Mouse (Mus musculus) spleen, adult 2 months (tissue): Measurements from ENCODE around the gene Inpp4b. TPM values are rescaled to one million over a fixed set of nuclear protein-coding genes. Genes with fewer than 3 reads are reported as not detected.
A peak's percentile ranks its signal among the peaks of the same experiment; 100 is the strongest.

Experiments used
- DNase-seq, 2 experiments: peaks; one replicate each; pipeline versions ENCODE4 v3.0.0 to v3.0.0-alpha.2; 2012 to 2021; ENCODE audit warnings: low spot score in 2 of 2, low read depth in 1 of 2
- H3K27ac ChIP-seq: fragments of 200-500 bp; 2 replicates; pipeline ENCODE4 v1.5.1; 2012; ENCODE audit warnings: low read length, inconsistent platforms; ENCODE audit not compliant: insufficient read depth
- H3K27me3 ChIP-seq: fragments of 200-500 bp; 2 replicates; pipeline ENCODE4 v1.6.1; 2012; ENCODE audit warnings: mild to moderate bottlenecking, moderate library complexity, low read length, inconsistent platforms; ENCODE audit not compliant: control insufficient read depth, insufficient read depth
- H3K36me3 ChIP-seq: fragments of 200-500 bp; 2 replicates; pipeline ENCODE4 v1.6.1; 2012; ENCODE audit warnings: mild to moderate bottlenecking, low read length, inconsistent platforms; ENCODE audit not compliant: control insufficient read depth, insufficient read depth
- H3K4me1 ChIP-seq: fragments of 200-500 bp; 2 replicates; pipeline ENCODE4 v1.6.1; 2011; ENCODE audit warnings: inconsistent platforms; ENCODE audit not compliant: control insufficient read depth, insufficient read depth, insufficient read length
- H3K4me3 ChIP-seq: fragments of 200-500 bp; 2 replicates; pipeline ENCODE4 v1.5.1; 2011; ENCODE audit warnings: mild to moderate bottlenecking, inconsistent platforms; ENCODE audit not compliant: insufficient read depth, insufficient read length; ENCODE audit errors: extremely low read depth
- CTCF ChIP-seq: fragments of 200-500 bp; IDR thresholded peaks from 2 replicates; pipeline ENCODE4 v1.5.1; 2011; ENCODE audit warnings: mild to moderate bottlenecking, inconsistent platforms; ENCODE audit not compliant: insufficient read depth, insufficient read length, insufficient replicate concordance; ENCODE audit errors: extremely low read depth
- POLR2A ChIP-seq: fragments of 200-500 bp; IDR thresholded peaks from 2 replicates; pipeline ENCODE4 v1.6.1; 2011; ENCODE audit warnings: low read depth, low read length, inconsistent platforms
- WGBS: fragments of 180-500 bp; shearing (Covaris S2); methylation state at CpG from one replicate; pipeline ENCODE4 v1.1.7; 2018; 5-methylcytosine and 5-hydroxymethylcytosine counted together
- polyA plus RNA-seq: library from polyadenylated mRNA; depleted of rRNA; stranded (reverse); fragments of >200 nt; gene quantifications from 2 replicates; pipeline ENCODE4 v1.2.3, GENCODE M21; 2012

Inpp4b gene
- polyA plus RNA-seq, 1 experiment, result 5.1 TPM

DNA sequence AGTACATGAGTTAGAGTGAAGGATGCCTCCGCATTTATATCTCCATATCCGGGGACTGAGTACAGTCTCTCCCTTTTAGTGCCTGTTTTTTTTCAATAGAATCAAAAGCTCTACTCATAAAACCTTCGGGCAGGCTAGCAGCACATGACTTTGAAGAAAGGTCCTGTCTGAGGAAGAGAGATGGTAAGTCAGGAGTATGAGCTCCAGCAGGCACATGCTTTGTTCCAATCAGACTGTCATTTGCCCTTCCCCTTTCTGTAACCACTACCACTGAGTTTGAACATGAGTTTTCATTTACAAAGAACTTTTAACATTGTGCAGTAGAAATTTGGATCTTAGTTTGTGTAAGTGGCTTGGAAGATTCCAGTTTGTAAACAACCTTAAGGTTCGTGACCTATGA lies 223.1 kb downstream of the Inpp4b start:
- no peaks in the 10 kb centered on the region for H3K4me1 ChIP-seq
- no peak overlapping the region for H3K27ac ChIP-seq
- DNase-seq, result no peak
- no peaks in the 10 kb centered on the region for H3K36me3 ChIP-seq
- no peak overlapping the region for H3K4me3 ChIP-seq
- WGBS, result 84% methylated on average over 4 of the region's 4 CpGs
- H3K27me3 ChIP-seq, result no peaks in the 10 kb centered on the region
- TF ChIP-seq CTCF, result no peak
- no peak for TF ChIP-seq POLR2A

DNA sequence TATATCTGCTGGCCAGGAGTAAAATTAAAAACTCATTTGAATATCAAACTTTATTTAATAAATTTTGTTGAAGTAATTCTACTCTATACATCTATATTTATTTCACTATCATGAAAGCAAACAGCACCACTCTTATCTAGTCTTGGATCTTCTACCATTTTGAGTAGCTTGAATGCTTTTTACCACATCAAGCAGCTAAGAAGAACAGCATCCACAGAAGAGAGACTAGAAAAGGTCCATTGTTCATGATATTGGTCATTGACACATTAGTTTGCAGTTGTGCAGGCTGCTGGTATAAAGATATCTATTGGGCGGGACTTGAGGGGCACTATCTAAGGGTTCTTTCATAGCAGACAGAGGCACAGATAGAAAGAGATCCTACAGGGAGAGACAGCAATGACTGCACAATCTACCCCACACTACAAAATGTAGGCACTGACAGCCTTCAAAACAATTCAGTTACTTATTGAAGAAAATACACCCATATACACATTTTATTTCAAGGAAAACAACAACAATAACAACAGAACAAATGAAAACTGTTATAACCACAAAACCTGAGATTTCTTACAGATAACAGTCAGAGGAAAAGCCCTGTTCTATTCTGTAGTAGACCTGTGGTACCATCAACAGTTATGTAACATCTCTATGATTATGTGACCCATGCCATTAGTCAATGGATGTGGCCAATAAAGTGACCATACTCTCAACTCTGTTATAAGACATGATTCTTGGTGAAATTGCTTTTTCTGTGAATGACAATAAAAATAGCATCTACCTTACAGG lies 230.2 kb downstream of the Inpp4b start:
- WGBS, result 91% methylated on average over 1 of the region's 1 CpGs
- no peak for DNase-seq
- H3K27ac ChIP-seq, result no peak overlapping the region
- H3K27me3 ChIP-seq, result no peaks in the 10 kb centered on the region
- no peaks in the 10 kb centered on the region for H3K36me3 ChIP-seq
- H3K4me1 ChIP-seq, result no peaks in the 10 kb centered on the region
- H3K4me3 ChIP-seq, result no peak overlapping the region
- no peak for TF ChIP-seq CTCF
- TF ChIP-seq POLR2A, result no peak

DNA sequence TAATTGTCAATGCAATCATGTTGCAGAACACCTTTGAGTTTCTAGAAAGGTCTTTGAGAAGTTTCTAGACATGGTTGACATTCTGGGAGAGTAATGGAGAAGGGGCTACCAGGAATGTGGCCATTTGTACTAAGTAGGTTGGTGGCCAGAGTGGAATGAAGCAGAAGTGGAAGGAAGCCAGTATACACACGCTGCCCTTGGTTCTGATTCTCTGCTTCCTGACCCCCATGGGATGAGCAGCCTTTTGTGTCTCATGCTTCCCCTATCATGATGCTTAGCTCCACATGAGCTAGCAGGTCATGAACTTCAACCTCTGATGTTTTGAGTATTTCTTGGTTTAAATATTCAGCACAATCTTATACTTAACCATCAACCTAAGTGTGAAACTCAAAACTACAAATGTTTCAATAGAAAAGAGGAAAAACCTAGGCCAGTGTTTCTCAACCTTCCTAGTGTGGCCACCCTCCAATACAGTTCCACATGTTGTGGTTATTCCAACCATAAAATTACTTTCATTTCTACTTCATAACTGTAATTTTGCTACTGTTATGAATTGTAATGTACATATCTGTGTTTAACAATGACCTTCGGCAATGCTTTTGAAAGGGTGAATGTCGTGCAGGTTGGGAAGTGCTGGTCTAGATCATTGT lies 233.0 kb downstream of the Inpp4b start:
- H3K4me3 ChIP-seq, result no peak overlapping the region
- no peak overlapping the region for H3K27ac ChIP-seq
- 83% methylated on average over 3 of the region's 3 CpGs for WGBS
- DNase-seq, result no peak
- TF ChIP-seq POLR2A (no peak), CTCF (no peak)
- no peaks in the 10 kb centered on the region for H3K4me1 ChIP-seq
- no peaks in the 10 kb centered on the region for H3K27me3 ChIP-seq
- H3K36me3 ChIP-seq, result no peaks in the 10 kb centered on the region

DNA sequence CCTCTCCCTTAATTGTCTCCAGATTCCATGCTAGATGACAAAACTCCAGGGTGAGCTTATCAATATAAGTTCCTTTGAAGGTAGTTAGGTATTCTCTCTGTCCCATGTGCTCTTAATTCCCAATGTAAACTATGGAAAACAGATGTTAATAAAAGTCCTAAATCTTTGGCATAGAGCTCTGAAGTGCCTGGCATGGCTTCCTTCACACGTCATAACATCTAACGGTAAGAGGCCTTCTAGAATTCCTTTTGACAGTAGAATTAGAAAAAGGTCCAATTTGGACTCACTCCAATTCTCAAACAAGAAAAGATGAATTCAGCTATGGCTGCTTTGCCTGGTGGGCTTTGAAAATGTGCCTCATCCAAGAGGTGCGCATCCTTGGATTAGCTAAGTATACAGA lies 236.6 kb downstream of the Inpp4b start:
- H3K4me3 ChIP-seq, result no peak overlapping the region
- WGBS, result 92% methylated on average over 3 of the region's 3 CpGs
- no peaks in the 10 kb centered on the region for H3K36me3 ChIP-seq
- H3K4me1 ChIP-seq, result no peaks in the 10 kb centered on the region
- no peaks in the 10 kb centered on the region for H3K27me3 ChIP-seq
- H3K27ac ChIP-seq, result no peak overlapping the region
- TF ChIP-seq CTCF, result no peak
- TF ChIP-seq POLR2A, result no peak
- DNase-seq, result no peak

- Histone ChIP-seq H3K36me3 (no peaks in the 10 kb centered on the region), H3K27me3 (no peaks in the 10 kb centered on the region), H3K4me1 (peaks cover 4% of the 10 kb centered on the region), H3K27ac (no peak overlapping the region), H3K4me3 (no peak overlapping the region)
- 91% methylated on average over 2 of the region's 2 CpGs for WGBS
- no peak for DNase-seq
- TF ChIP-seq CTCF (no peak), POLR2A (no peak)
Observed at GRCm38 (mm10) chr8:81581817-81582437, 239.6 kb downstream of the Inpp4b start.

DNA sequence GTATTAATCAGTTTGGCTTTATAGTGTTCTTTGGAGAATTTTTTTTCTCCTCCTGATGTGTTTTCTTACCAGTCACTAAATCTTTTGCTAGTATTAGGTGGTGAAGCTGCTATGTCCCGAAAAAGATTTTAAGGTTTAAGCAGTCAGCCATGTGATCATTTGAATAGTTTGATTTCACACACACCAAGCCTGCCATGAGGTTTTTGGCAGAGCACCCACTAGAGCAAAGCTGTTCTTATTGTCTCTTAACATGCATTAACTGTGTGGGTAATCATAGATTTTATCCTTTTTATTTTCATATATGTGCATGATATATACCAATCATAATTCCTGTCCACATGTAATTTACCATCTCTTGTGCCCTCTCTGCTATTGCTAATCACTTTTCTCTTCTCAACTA lies 240.6 kb downstream of the Inpp4b start:
- H3K4me1 ChIP-seq, result peaks cover 8% of the 10 kb centered on the region
- no peaks in the 10 kb centered on the region for H3K27me3 ChIP-seq
- TF ChIP-seq POLR2A (no peak), CTCF (no peak)
- DNase-seq, result no peak
- no peak overlapping the region for H3K27ac ChIP-seq
- 84% methylated on average over 1 of the region's 1 CpGs for WGBS
- no peaks in the 10 kb centered on the region for H3K36me3 ChIP-seq
- no peak overlapping the region for H3K4me3 ChIP-seq

GRCm38 (mm10) chr8:81586783-81587182 lies 244.4 kb downstream of the Inpp4b start:
- no peak overlapping the region for H3K4me3 ChIP-seq
- no peaks in the 10 kb centered on the region for H3K27me3 ChIP-seq
- H3K27ac ChIP-seq, result no peak overlapping the region
- TF ChIP-seq CTCF (no peak), POLR2A (no peak)
- peak; percentile 5 to 7 for DNase-seq
- peaks cover 8% of the 10 kb centered on the region for H3K4me1 ChIP-seq
- H3K36me3 ChIP-seq, result no peaks in the 10 kb centered on the region
- 77% methylated on average over 5 of the region's 5 CpGs for WGBS
